Mouse (Mus musculus) neural tube, embryonic 15.5 days (tissue): Measurements from ENCODE around the gene 4931414P19Rik. TPM values are rescaled to one million over a fixed set of nuclear protein-coding genes. Genes with fewer than 3 reads are reported as not detected.
A peak's percentile ranks its signal among the peaks of the same experiment; 100 is the strongest.
"Not testable (repeated sequence)": the region's sequence is repeated elsewhere in the genome, so short reads cannot be mapped to it uniquely, and the experiment has no call there.

Experiments
- ATAC-seq: fragments of 200-750 bp; cut with Nextera tagmentation; 2 replicates; pipeline ENCODE4 v1.8.0; 2017; ENCODE audit warnings: mild to moderate bottlenecking, moderate TSS enrichment, moderate library complexity; ENCODE audit not compliant: low FRiP score
- H3K27ac ChIP-seq: fragments of 300-500 bp; sonication (generic); replicated peaks from 2 replicates; pipeline ENCODE4 v1.5.1; 2015; ENCODE audit warnings: mild to moderate bottlenecking, inconsistent platforms
- H3K27me3 ChIP-seq: fragments of 300-500 bp; sonication (generic); replicated peaks from 2 replicates; pipeline ENCODE4 v1.6.1; 2015; ENCODE audit warnings: inconsistent platforms
- H3K36me3 ChIP-seq: fragments of 300-500 bp; sonication (generic); 2 replicates; pipeline ENCODE4 v1.6.1; 2015; ENCODE audit warnings: inconsistent platforms
- H3K4me1 ChIP-seq: fragments of 300-500 bp; sonication (generic); 2 replicates; pipeline ENCODE4 v1.6.1; 2015; ENCODE audit warnings: inconsistent platforms
- H3K4me2 ChIP-seq: fragments of 300-500 bp; sonication (generic); 2 replicates; pipeline ENCODE4 v1.6.1; 2015; ENCODE audit warnings: inconsistent platforms, mild to moderate bottlenecking, moderate library complexity
- H3K4me3 ChIP-seq: fragments of 300-500 bp; sonication (generic); replicated peaks from 2 replicates; pipeline ENCODE4 v1.5.1; 2015; ENCODE audit warnings: mild to moderate bottlenecking, inconsistent platforms
- H3K9ac ChIP-seq: fragments of 300-500 bp; sonication (generic); replicated peaks from 2 replicates; pipeline ENCODE4 v1.6.1; 2015; ENCODE audit warnings: mild to moderate bottlenecking, inconsistent platforms
- H3K9me3 ChIP-seq: fragments of 300-500 bp; sonication (generic); replicated peaks from 2 replicates; pipeline ENCODE4 v1.6.1; 2016; ENCODE audit warnings: inconsistent platforms
- WGBS: fragments of 180-500 bp; shearing (Covaris S2); methylation state at CpG from one replicate; pipeline ENCODE4 v1.1.7; 2015; ENCODE audit warnings: mixed read lengths; 5-methylcytosine and 5-hydroxymethylcytosine counted together
- polyA plus RNA-seq: library from polyadenylated mRNA; unstranded; fragments of >200 nt; fragmentation: Nextera tagmentation; extraction: Ambion mirVana; gene quantifications from 2 replicates; pipeline ENCODE4 v1.2.1, GENCODE M21; 2015

Gene 4931414P19Rik
- polyA plus RNA-seq, 1 experiment from 2014 or later, result 4.4 TPM

DNA sequence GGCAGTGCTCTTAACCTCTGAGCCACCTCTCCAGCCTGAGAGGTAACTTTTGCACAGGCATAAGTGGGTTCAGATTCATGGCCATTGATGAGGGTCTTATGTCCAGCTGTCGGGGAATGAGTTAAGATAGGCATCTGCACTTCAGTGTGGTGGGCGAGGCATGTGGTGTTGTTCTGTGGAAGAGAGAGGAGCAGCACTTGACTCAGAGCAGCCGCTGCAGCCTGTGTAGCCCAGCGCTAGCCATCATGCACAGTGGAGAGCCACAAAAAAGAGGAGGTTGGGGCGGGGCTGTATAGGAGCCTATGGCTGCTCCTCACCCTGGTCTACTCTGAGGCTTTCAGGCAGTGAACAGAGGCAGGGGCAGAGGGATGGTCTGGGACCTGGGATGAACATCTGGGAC, 22.3 kb upstream of the 4931414P19Rik start:
- Histone ChIP-seq H3K9me3 (no peaks in the 10 kb centered on the region), H3K9ac (no peak overlapping the region), H3K4me1 (no peaks in the 10 kb centered on the region), H3K27me3 (no peaks in the 10 kb centered on the region), H3K4me2 (no peak overlapping the region), H3K36me3 (peaks cover 32% of the 10 kb centered on the region), H3K4me3 (no peak overlapping the region), H3K27ac (no peak overlapping the region)
- 75% methylated on average over 5 of the region's 5 CpGs for WGBS
- no peak for ATAC-seq

DNA sequence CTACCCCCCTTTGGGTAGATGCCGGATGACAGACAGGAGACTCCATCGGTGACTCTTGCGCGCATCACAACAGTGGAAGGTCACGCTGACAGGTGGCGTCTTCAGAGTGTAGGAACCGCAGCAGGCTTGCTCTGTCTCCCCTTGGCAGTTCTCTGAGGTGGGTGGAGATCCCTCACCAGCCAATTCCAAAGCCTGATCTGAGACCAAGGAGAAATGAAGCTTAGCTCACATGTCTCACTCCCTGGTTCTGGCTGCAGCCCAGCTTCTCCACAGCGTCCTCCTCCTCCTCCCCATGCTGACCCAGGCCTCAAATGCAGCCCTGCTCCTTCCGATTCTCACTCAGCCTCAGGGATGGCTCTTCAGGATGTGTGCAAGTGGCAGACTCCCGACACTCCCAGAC, 19.2 kb upstream of the 4931414P19Rik start:
- ATAC-seq, result no peak
- no peaks in the 10 kb centered on the region for H3K4me1 ChIP-seq
- H3K4me3 ChIP-seq, result no peak overlapping the region
- WGBS, result 79% methylated on average over 10 of the region's 10 CpGs
- H3K36me3 ChIP-seq, result 0 out of 2 replicates have a peak, but pooled peaks cover 2% of the 10 kb centered on the region
- H3K9me3 ChIP-seq, result no peaks in the 10 kb centered on the region
- no peak overlapping the region for H3K27ac ChIP-seq
- H3K9ac ChIP-seq, result no peak overlapping the region
- H3K27me3 ChIP-seq, result no peaks in the 10 kb centered on the region
- H3K4me2 ChIP-seq, result no peak overlapping the region

DNA sequence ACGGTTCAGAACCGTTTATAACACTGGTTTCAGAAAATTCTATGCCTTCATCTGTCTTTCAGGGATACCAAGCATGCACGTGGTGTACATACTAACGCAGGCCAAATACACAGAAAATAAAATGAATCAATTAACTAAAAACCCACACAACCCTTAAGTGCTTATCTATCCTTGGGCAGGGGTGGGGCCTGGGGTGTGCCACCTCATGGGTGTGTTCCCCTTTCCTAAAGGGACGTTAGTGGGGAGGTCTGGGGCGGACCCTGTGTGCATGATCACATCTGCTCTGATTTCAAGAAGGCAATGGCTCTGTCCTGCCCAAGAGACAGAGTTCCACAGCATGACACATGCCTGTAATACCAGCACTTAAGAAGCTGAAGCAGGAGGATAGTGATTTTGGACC, 17.5 kb upstream of the 4931414P19Rik start:
- Histone ChIP-seq H3K4me1 (no peaks in the 10 kb centered on the region), H3K9ac (no peak overlapping the region), H3K36me3 (no peaks in the 10 kb centered on the region), H3K27me3 (no peaks in the 10 kb centered on the region), H3K4me2 (no peak overlapping the region), H3K4me3 (no peak overlapping the region), H3K9me3 (no peaks in the 10 kb centered on the region), H3K27ac (no peak overlapping the region)
- WGBS, result 89% methylated on average over 6 of the region's 6 CpGs
- ATAC-seq, result no peak

DNA sequence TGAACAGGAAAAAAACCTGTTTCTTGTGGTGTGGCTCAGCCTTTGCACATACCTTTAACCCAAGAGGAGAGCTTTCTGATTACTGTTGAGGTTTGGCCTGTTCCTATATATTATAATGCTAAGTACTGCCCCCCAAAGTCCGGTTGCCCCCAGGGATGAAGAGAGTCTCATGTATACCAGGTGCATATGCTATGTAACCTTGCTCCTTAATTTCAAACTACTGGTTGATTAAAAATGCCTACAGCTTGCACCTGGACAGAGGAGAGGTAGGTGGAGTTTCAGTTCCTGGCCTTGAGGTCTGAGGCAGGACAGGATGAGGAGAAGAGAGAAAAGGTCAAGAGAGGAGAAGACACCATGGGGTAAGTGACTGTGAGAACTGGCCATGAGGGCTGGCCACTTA, 15.3 kb upstream of the 4931414P19Rik start, which contains the start of gene Psmb11:
TSS of gene Psmb11 (plus strand) at position 301 of the 400 bp plus-strand sequence.
- no peaks in the 10 kb centered on the region for H3K27me3 ChIP-seq
- H3K4me3 ChIP-seq, result no peak within 1 kb of the TSS
- WGBS, result 87% methylated on average over 1 of the region's 1 CpGs
- H3K9ac ChIP-seq, result no peak within 1 kb of the TSS
- H3K36me3 ChIP-seq, result peaks cover 4% of the 10 kb centered on the region; the same call in 1 of the 2 replicates
- H3K9me3 ChIP-seq, result no peaks in the 10 kb centered on the region
- ATAC-seq, result no peak
- H3K4me1 ChIP-seq, result peaks cover 11% of the 10 kb centered on the region
- no peak within 1 kb of the TSS for H3K4me2 ChIP-seq
- no peak within 1 kb of the TSS for H3K27ac ChIP-seq

DNA sequence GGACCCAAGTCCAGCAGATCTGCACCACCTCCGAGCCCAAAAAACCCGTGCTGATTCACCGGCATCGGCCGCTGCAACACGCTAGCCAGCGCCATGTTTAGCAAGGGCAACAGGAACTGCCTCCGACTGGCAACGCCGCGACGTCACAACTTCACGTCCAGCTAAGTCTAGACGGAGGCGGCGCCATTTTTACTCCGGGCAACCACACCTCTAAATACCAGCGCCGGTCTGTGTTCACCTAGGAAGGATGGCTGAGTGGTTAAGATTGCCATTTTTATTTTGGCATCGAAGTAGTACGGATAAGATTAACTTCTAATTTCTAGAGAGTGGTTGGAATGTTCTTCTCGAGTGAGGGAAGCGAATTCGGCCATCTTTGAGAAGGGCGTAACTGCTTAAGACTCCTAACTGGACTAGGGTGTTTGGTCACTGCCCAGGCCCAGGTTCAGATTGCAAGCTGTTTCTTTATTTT, 12.1 kb upstream of the 4931414P19Rik start, which contains the start of gene Psmb5:
TSS of gene Psmb5 (minus strand) at position 126 of the 469 bp plus-strand sequence.
- Histone ChIP-seq H3K9ac (peak within 1 kb of the TSS; percentile 80), H3K4me3 (peak within 1 kb of the TSS; percentile 81), H3K9me3 (no peaks in the 10 kb centered on the region), H3K27ac (peak within 1 kb of the TSS; percentile 85), H3K4me2 (peak within 1 kb of the TSS; percentile 73), H3K27me3 (no peaks in the 10 kb centered on the region), H3K4me1 (peaks cover 26% of the 10 kb centered on the region), H3K36me3 (peaks cover 24% of the 10 kb centered on the region)
- under 1% methylated on average over 25 of the region's 25 CpGs for WGBS
- peak; percentile 92 for ATAC-seq

DNA sequence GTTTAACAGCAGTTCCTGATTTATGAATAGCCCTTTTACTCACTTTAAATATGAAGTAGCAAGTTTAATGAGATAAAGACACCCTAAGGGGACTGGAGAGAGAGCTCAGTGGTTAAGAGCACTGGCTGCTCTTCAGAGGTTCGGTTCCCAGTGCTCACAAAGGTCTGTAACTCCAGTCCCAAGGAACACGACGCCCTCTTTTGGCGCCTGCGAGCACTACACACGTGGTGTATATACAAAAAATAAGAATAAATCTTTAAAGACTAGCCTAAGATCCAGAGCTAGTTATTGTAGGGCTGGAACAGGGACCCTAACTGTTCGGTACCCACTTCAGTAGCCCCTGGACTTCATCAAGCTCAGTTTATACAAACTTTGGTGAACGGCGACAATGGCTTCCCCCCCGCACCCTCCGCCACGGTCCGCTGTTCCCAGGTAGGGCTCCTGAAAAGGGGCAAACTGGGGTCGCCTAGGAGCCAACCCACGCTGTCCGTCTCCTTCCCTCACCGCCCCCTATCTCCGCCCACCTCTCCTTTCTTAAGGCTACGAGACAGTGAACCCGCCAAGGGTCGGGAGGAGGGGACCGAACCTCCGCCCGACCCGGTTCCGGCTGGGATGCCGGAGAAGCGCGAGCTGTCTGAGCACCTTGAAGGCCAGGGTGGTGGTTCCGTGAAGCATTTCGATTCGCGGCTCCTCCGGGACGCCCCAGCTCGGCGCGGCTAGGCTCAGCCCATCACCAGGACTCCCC, 11.5 kb upstream of the 4931414P19Rik start:
- peak overlapping the region; percentile 73 for H3K4me2 ChIP-seq
- peak; percentile 72 for ATAC-seq
- peak overlapping the region; percentile 80 for H3K9ac ChIP-seq
- H3K9me3 ChIP-seq, result no peaks in the 10 kb centered on the region
- H3K4me3 ChIP-seq, result peak overlapping the region; percentile 81
- H3K4me1 ChIP-seq, result peaks cover 26% of the 10 kb centered on the region
- H3K36me3 ChIP-seq, result peaks cover 29% of the 10 kb centered on the region
- 2% methylated on average over 37 of the region's 38 CpGs for WGBS
- H3K27me3 ChIP-seq, result no peaks in the 10 kb centered on the region
- H3K27ac ChIP-seq, result peak overlapping the region; percentile 85

DNA sequence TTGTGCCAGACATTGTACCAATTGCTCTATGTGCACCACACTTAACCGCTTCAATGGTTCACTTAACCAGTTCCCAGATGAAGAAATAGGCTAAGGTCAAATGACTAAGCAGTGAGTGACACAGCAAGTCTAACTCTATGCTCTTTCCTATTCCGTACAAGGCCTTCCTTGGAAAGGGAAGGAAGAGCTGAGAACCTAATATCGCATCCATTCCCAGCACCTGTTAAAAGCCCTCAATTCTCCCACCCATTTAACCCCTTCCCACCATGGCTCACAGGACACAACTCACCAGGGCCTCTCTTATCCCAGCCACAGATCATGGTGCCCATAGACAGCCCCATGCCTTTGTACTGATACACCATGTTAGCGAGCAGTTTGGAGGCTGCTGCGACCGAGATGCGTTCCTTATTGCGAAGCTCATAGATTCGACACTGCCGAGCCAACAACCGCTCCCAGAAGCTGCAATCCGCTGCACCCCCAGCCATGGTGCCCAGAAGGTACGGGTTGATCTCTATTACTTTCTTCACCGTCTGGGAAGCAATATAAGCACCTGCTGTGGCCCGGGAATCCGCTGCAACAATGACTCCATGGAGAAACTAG, 10.5 kb upstream of the 4931414P19Rik start:
- Histone ChIP-seq H3K27me3 (no peaks in the 10 kb centered on the region), H3K27ac (no peak overlapping the region), H3K36me3 (peaks cover 32% of the 10 kb centered on the region), H3K9ac (no peak overlapping the region), H3K4me2 (peak overlapping the region; percentile 73), H3K9me3 (no peaks in the 10 kb centered on the region), H3K4me3 (peak overlapping the region; percentile 81; the same call in 1 of the 2 replicates), H3K4me1 (peaks cover 26% of the 10 kb centered on the region)
- ATAC-seq, result no peak
- WGBS, result 90% methylated on average over 16 of the region's 16 CpGs

DNA sequence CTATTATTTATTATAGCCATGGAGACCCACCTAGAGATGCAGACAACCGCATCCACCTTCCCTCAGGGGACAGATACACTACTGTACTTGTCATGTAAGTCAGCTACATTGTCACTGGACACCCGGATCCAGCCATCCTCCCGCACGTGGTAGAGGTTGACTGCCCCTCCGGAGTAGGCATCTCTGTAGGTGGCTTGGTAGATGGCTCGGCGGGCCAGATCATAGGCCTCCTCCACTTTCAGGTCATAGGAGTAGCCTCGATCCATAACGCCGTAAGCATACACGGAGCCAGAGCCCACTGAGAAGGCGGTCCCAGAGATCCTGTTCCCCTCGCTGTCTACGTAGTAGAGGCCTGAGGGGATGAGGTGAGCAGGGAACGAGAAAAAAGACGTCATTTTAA, 8.3 kb upstream of the 4931414P19Rik start:
- H3K4me2 ChIP-seq, H3K9me3 ChIP-seq, H3K9ac ChIP-seq, H3K4me3 ChIP-seq, H3K27me3 ChIP-seq, ATAC-seq, H3K27ac ChIP-seq: not testable (repeated sequence)
- Histone ChIP-seq H3K4me1 (peaks cover 26% of the 10 kb centered on the region), H3K36me3 (peaks cover 36% of the 10 kb centered on the region)
- WGBS, result 94% methylated on average over 16 of the region's 16 CpGs

DNA sequence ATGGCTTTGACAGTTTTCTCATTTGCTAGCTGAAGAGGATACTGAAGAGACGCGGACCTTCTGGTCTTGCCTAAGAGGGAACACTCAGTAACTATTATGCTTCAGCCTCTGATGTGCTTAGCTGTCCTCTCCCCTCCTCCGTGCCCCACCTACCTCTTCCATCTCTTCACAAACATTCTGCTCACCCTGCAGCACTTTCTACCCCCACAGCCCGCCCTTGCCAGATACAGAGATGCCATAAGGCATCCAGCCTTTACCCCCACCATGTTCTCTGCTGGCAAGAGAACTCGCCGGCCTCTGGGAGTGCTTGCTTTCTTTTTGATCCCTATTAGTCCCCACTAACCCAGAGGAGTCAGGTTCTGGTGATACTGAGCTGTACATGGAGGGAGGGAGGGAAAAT, 4.9 kb upstream of the 4931414P19Rik start:
- ATAC-seq, result no peak
- Histone ChIP-seq H3K4me2 (no peak overlapping the region), H3K9me3 (no peaks in the 10 kb centered on the region), H3K4me1 (peaks cover 14% of the 10 kb centered on the region), H3K4me3 (no peak overlapping the region), H3K9ac (no peak overlapping the region), H3K36me3 (peaks cover 27% of the 10 kb centered on the region), H3K27ac (no peak overlapping the region), H3K27me3 (no peaks in the 10 kb centered on the region)
- 89% methylated on average over 6 of the region's 6 CpGs for WGBS

DNA sequence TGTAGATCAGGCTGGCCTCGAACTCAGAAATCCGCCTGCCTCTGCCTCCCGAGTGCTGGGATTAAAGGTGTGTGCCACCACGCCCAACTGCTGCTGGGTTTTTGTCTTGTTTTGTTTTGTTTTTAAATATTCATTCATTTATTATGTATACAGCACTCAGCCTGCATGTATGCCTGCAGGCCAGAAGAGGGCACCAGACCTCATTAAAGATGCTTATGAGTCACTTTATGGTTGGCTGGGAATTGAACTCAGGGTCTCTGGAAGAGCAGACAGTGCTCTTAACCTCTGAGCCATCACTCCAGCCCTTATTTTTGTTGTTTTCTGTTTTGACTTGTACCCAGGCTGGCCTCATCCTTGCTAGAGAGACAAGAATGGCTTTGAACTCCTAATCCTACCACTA, 4.2 kb upstream of the 4931414P19Rik start:
- peaks cover 21% of the 10 kb centered on the region for H3K36me3 ChIP-seq
- no peaks in the 10 kb centered on the region for H3K27me3 ChIP-seq
- no peak for ATAC-seq
- no peak overlapping the region for H3K4me2 ChIP-seq
- H3K9me3 ChIP-seq, result no peaks in the 10 kb centered on the region
- H3K4me1 ChIP-seq, result peaks cover 7% of the 10 kb centered on the region; the same call in 1 of the 2 replicates
- H3K9ac ChIP-seq, result no peak overlapping the region
- H3K4me3 ChIP-seq, result no peak overlapping the region
- WGBS, result 82% methylated on average over 4 of the region's 4 CpGs
- H3K27ac ChIP-seq, result no peak overlapping the region

DNA sequence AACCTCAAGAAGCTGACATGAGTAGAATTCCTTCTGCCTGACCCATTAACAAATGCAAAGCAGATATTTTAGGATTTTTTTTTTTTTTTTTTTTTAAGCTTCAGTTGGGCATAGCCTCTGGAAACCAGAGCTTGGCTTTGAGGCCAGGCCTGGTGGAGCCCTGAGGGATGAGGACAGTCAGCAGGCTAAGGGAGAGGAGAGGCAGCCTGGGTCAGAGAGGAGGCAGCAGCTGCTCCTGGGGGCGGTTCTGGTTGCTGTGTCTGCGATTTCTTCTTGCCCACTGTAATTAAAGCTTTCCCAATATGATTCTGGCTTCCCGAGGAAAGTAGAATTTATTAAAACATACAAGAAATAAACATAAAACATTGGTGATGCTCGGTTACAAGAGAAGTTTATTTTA, 3.5 kb upstream of the 4931414P19Rik start:
- Histone ChIP-seq H3K27ac (no peak overlapping the region), H3K36me3 (peaks cover 18% of the 10 kb centered on the region), H3K27me3 (no peaks in the 10 kb centered on the region), H3K4me1 (peaks cover 10% of the 10 kb centered on the region; the same call in 1 of the 2 replicates), H3K4me3 (no peak overlapping the region), H3K9me3 (no peaks in the 10 kb centered on the region), H3K4me2 (no peak overlapping the region), H3K9ac (no peak overlapping the region)
- 68% methylated on average over 4 of the region's 4 CpGs for WGBS
- no peak for ATAC-seq

DNA sequence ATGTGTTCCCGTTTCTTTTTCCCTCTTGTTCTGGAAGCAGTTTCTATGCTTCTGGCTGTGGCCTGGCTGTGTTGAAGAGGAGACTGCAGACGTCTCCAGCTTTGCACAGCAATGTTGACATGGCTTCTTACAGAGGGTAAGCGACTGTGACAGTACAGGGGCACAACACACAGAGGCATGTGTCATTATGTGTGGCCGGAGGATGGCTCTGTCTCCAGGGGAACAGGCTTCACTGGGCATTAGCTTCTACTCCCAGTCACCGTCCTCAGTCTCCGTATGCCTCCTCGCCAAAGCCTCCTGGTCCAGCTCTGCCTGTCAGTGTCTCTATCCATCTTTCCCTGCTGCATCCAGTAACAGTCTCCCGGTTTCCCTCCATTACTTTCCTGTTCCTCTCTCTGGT, 1.4 kb upstream of the 4931414P19Rik start:
- no peak overlapping the region for H3K4me2 ChIP-seq
- WGBS, result 39% methylated on average over 8 of the region's 8 CpGs
- H3K9me3 ChIP-seq, result no peaks in the 10 kb centered on the region
- ATAC-seq, result no peak
- no peak overlapping the region for H3K9ac ChIP-seq
- no peak overlapping the region for H3K4me3 ChIP-seq
- peaks cover 7% of the 10 kb centered on the region; the same call in 1 of the 2 replicates for H3K36me3 ChIP-seq
- H3K4me1 ChIP-seq, result peaks cover 24% of the 10 kb centered on the region
- no peak overlapping the region for H3K27ac ChIP-seq
- no peaks in the 10 kb centered on the region for H3K27me3 ChIP-seq
